ENCODE assay signal across 18 mouse cellular contexts in genomic region chr2:168803849-168804248, GRCm38 (mm10). TPM values are rescaled to one million over a fixed set of nuclear protein-coding genes. Genes with fewer than 3 reads are reported as not detected.
DNase-seq lines count a peak whose midpoint lies in the region; ATAC-seq lines count a peak whose summit lies in the region.
"Had no signal": no experiment of that assay in that cellular context is flagged by ENCODE, and none has a peak within 500 bp of the region (broad histone marks: within the 10 kb centered on the region; RNA-seq: fewer than 3 reads in every experiment).

No protein-coding gene starts in this region.

- H3K4me3 ChIP-seq in kidney, embryonic 14.5 days (ENCODE audit: low read length) = no peak overlapping the region
- no peak overlapping the region for H3K4me3 ChIP-seq in midbrain, embryonic 10.5 days
- H3K4me3 ChIP-seq in midbrain, embryonic 15.5 days = no peak overlapping the region
- H3K4me3 ChIP-seq in forebrain, embryonic 11.5 days (ENCODE audit: low read depth, low read length) = no peak overlapping the region
- H3K4me3 ChIP-seq: gastrocnemius, adult 2 months; heart, embryonic 12.5 days; hindbrain, embryonic 15.5 days had no signal

- no peak overlapping the region for H3K9ac ChIP-seq in kidney, embryonic 14.5 days (ENCODE audit: low read depth, low read length)
- no peak overlapping the region for H3K9ac ChIP-seq in midbrain, embryonic 15.5 days
- no peak overlapping the region for H3K9ac ChIP-seq in forebrain, embryonic 11.5 days (ENCODE audit: low read length)
- H3K9ac ChIP-seq: heart, embryonic 12.5 days; hindbrain, embryonic 15.5 days had no signal

- WGBS in kidney, embryonic 14.5 days = 22% methylated on average over 4 of the region's 4 CpGs
- 74% methylated on average over 4 of the region's 4 CpGs for WGBS in midbrain, embryonic 10.5 days
- whole genome bisulfite sequencing in midbrain, embryonic 15.5 days = 84% methylated on average over 4 of the region's 4 CpGs
- whole genome bisulfite sequencing in forebrain, embryonic 11.5 days = 78% methylated on average over 4 of the region's 4 CpGs

- no peak overlapping the region for H3K4me2 ChIP-seq in kidney, embryonic 14.5 days (replicated peaks; ENCODE audit: low read depth, low read length)
- H3K4me2 ChIP-seq in midbrain, embryonic 15.5 days = no peak overlapping the region
- no peak overlapping the region for H3K4me2 ChIP-seq in forebrain, embryonic 11.5 days (ENCODE audit: low read depth, low read length, severe bottlenecking)
- H3K4me2 ChIP-seq: heart, embryonic 12.5 days; hindbrain, embryonic 15.5 days had no signal

- peaks cover 7% of the 10 kb centered on the region for H3K27me3 ChIP-seq in kidney, embryonic 14.5 days (ENCODE audit: control insufficient read depth, insufficient read depth, low read length)
- peaks cover 22% of the 10 kb centered on the region for H3K27me3 ChIP-seq in midbrain, embryonic 10.5 days (ENCODE audit: low read depth, poor library complexity, severe bottlenecking)
- no peaks in the 10 kb centered on the region for H3K27me3 ChIP-seq in midbrain, embryonic 15.5 days (replicated peaks)
- peaks cover 10% of the 10 kb centered on the region for H3K27me3 ChIP-seq in forebrain, embryonic 11.5 days (ENCODE audit: control insufficient read depth, insufficient read depth, low read length)
- H3K27me3 ChIP-seq: hindbrain, embryonic 15.5 days had no signal

- no peaks in the 10 kb centered on the region for H3K9me3 ChIP-seq in kidney, embryonic 14.5 days (ENCODE audit: control insufficient read depth, low read length)
- H3K9me3 ChIP-seq in midbrain, embryonic 10.5 days (replicated peaks) = no peaks in the 10 kb centered on the region
- H3K9me3 ChIP-seq in midbrain, embryonic 15.5 days = no peaks in the 10 kb centered on the region
- H3K9me3 ChIP-seq in forebrain, embryonic 11.5 days (ENCODE audit: control insufficient read depth, low read length) = no peaks in the 10 kb centered on the region
- H3K9me3 ChIP-seq: heart, embryonic 12.5 days; hindbrain, embryonic 15.5 days had no signal

- H3K4me1 ChIP-seq in kidney, embryonic 14.5 days (ENCODE audit: control insufficient read depth, insufficient read depth, low read length) = no peaks in the 10 kb centered on the region
- H3K4me1 ChIP-seq in midbrain, embryonic 10.5 days = peaks cover 33% of the 10 kb centered on the region
- peaks cover 3% of the 10 kb centered on the region; the same call in 1 of the 2 replicates for H3K4me1 ChIP-seq in midbrain, embryonic 15.5 days
- H3K4me1 ChIP-seq in forebrain, embryonic 11.5 days (replicated peaks; ENCODE audit: control insufficient read depth, insufficient read depth, low read length) = peaks cover 6% of the 10 kb centered on the region; the same call in 1 of the 2 replicates
- H3K4me1 ChIP-seq: heart, embryonic 12.5 days; hindbrain, embryonic 15.5 days had no signal

- ATAC-seq in kidney, embryonic 14.5 days (ENCODE audit: low FRiP score, low TSS enrichment) = peak; percentile 92
- no peak for ATAC-seq in midbrain, embryonic 15.5 days (replicated peaks)
- no peak for ATAC-seq in forebrain, embryonic 11.5 days (replicated peaks; ENCODE audit: low FRiP score)
- ATAC-seq: activated CD4-positive, CD25-positive, alpha-beta regulatory T cell, adult 4 months; forebrain, embryonic 14.5 days; Patski had no signal

- no peak for DNase-seq in kidney, postnatal 14 days
- DNase-seq in midbrain, embryonic 10.5 days (ENCODE audit: low spot score) = no peak
- peak; percentile 44 for DNase-seq in embryo, embryonic 9.5 days (ENCODE audit: extremely low spot score)
- DNase-seq in mesoderm, embryonic 11.5 days (ENCODE audit: low read depth, low spot score) = peak; percentile 73
- DNase-seq in forebrain, embryonic 11.5 days (ENCODE audit: low spot score) = no peak
- DNase-seq: adrenal gland, postnatal 14 days; cerebellum, adult 11-12 months; cerebellum, adult 9-10 months; cerebellum, postnatal 36 days; gastrocnemius, adult 2 months; gastrocnemius, postnatal 25 days had no signal

- H3K36me3 ChIP-seq in kidney, embryonic 14.5 days (ENCODE audit: control insufficient read depth, insufficient read depth, low read length) = no peaks in the 10 kb centered on the region
- H3K36me3 ChIP-seq in midbrain, embryonic 10.5 days = no peaks in the 10 kb centered on the region
- no peaks in the 10 kb centered on the region for H3K36me3 ChIP-seq in midbrain, embryonic 15.5 days (replicated peaks)
- no peaks in the 10 kb centered on the region for H3K36me3 ChIP-seq in forebrain, embryonic 11.5 days (ENCODE audit: control insufficient read depth, insufficient read depth, low read length)
- H3K36me3 ChIP-seq: heart, embryonic 12.5 days; hindbrain, embryonic 15.5 days had no signal

- H3K27ac ChIP-seq in kidney, embryonic 14.5 days (ENCODE audit: low read depth, low read length) = no peak overlapping the region
- H3K27ac ChIP-seq in midbrain, embryonic 10.5 days (replicated peaks) = peak overlapping the region; percentile 68
- H3K27ac ChIP-seq in midbrain, embryonic 15.5 days = no peak overlapping the region
- no peak overlapping the region for H3K27ac ChIP-seq in forebrain, embryonic 11.5 days (ENCODE audit: low read depth, low read length)
- H3K27ac ChIP-seq: gastrocnemius, adult 2 months; hindbrain, embryonic 15.5 days had no signal

RNA-seq across cellular contexts. Expression of gene Sall4, which starts 36.1 kb away (rescaled TPM):
- 0.16 and 0.65 TPM in 2 replicates for polyA plus RNA-seq in kidney, embryonic 14.5 days (2014; fragmentation: Nextera tagmentation; extraction: Ambion mirVana)
- 53.9 and 74.3 TPM in 2 replicates for polyA plus RNA-seq in midbrain, embryonic 10.5 days (2016; fragmentation: Nextera tagmentation; extraction: Ambion mirVana)
- polyA plus RNA-seq in midbrain, embryonic 15.5 days (2015; fragmentation: Nextera tagmentation; extraction: Ambion mirVana) = 1.2 and 1.3 TPM in 2 replicates
- polyA plus RNA-seq in forebrain, embryonic 11.5 days (2014; fragmentation: Nextera tagmentation; extraction: Ambion mirVana) = 10.4 and 10.9 TPM in 2 replicates
- polyA plus RNA-seq: Patski had no signal

Comparison
In these comparisons a context has a peak if more than half of its experiments do, and no peak if none do; other contexts are left out.
1. DNase-seq: peak in embryo, embryonic 9.5 days (single experiment) and mesoderm, embryonic 11.5 days (single experiment); none in kidney, postnatal 14 days (single experiment), midbrain, embryonic 10.5 days (single experiment) and forebrain, embryonic 11.5 days (single experiment).